Mouse (Mus musculus) heart, embryonic 13.5 days (tissue): Measurements from ENCODE around the gene Ggt5. TPM values are rescaled to one million over a fixed set of nuclear protein-coding genes. Genes with fewer than 3 reads are reported as not detected.
"Not testable (repeated sequence)": the region's sequence is repeated elsewhere in the genome, so short reads cannot be mapped to it uniquely, and the experiment has no call there.

Experiments used
- ATAC-seq: fragments of 200-750 bp; cut with Nextera tagmentation; 2 replicates; pipeline ENCODE4 v1.8.0; 2017; ENCODE audit warnings: moderate TSS enrichment; ENCODE audit not compliant: insufficient number of reproducible peaks, low FRiP score, low TSS enrichment; ENCODE audit errors: extremely low read depth
- H3K27ac ChIP-seq: fragments of 300-500 bp; sonication (generic); replicated peaks from 2 replicates; pipeline ENCODE4 v1.5.1; 2015; ENCODE audit warnings: moderate library complexity, mild to moderate bottlenecking, inconsistent platforms
- H3K27me3 ChIP-seq: fragments of 300-500 bp; sonication (generic); replicated peaks from 2 replicates; pipeline ENCODE4 v1.6.1; 2015; ENCODE audit warnings: mild to moderate bottlenecking, inconsistent platforms
- H3K36me3 ChIP-seq: fragments of 300-500 bp; sonication (generic); 2 replicates; pipeline ENCODE4 v1.6.1; 2015; ENCODE audit warnings: mild to moderate bottlenecking, inconsistent platforms
- H3K4me1 ChIP-seq: fragments of 300-500 bp; sonication (generic); 2 replicates; pipeline ENCODE4 v1.6.1; 2015; ENCODE audit warnings: inconsistent platforms
- H3K4me2 ChIP-seq: fragments of 300-500 bp; sonication (generic); 2 replicates; pipeline ENCODE4 v1.6.1; 2015; ENCODE audit warnings: inconsistent platforms, mild to moderate bottlenecking, moderate library complexity
- H3K4me3 ChIP-seq: fragments of 300-500 bp; sonication (generic); 2 replicates; pipeline ENCODE4 v1.5.1; 2015; ENCODE audit warnings: moderate library complexity, mild to moderate bottlenecking, inconsistent platforms
- H3K9ac ChIP-seq: fragments of 300-500 bp; sonication (generic); 2 replicates; pipeline ENCODE4 v1.6.1; 2015; ENCODE audit warnings: inconsistent platforms, mild to moderate bottlenecking, moderate library complexity
- H3K9me3 ChIP-seq: fragments of 300-500 bp; sonication (generic); 2 replicates; pipeline ENCODE4 v1.6.1; 2016; ENCODE audit warnings: inconsistent platforms
- WGBS: fragments of 180-500 bp; shearing (Covaris S2); methylation state at CpG from one replicate; pipeline ENCODE4 v1.1.7; 2015; ENCODE audit warnings: mixed read lengths; 5-methylcytosine and 5-hydroxymethylcytosine counted together
- polyA plus RNA-seq: library from polyadenylated mRNA; unstranded; fragments of >200 nt; fragmentation: Nextera tagmentation; extraction: Ambion mirVana; gene quantifications from 2 replicates; pipeline ENCODE4 v1.2.1, GENCODE M21; 2015

Gene Ggt5
- polyA plus RNA-seq, 1 experiment from 2014 or later: 7.1 TPM

GRCm38 (mm10) chr10:75559041-75559675 lies 30.0 kb upstream of the Ggt5 start:
- ATAC-seq: no peak
- Histone ChIP-seq H3K9ac (peak overlapping the region; percentile 86), H3K4me2 (peak overlapping the region; percentile 99), H3K36me3 (no peaks in the 10 kb centered on the region), H3K27ac (no peak overlapping the region), H3K27me3 (peaks cover 72% of the 10 kb centered on the region), H3K4me3 (peak overlapping the region; percentile 67), H3K9me3 (no peaks in the 10 kb centered on the region), H3K4me1 (peaks cover 39% of the 10 kb centered on the region)
- 8% methylated on average over 14 of the region's 14 CpGs for WGBS

DNA sequence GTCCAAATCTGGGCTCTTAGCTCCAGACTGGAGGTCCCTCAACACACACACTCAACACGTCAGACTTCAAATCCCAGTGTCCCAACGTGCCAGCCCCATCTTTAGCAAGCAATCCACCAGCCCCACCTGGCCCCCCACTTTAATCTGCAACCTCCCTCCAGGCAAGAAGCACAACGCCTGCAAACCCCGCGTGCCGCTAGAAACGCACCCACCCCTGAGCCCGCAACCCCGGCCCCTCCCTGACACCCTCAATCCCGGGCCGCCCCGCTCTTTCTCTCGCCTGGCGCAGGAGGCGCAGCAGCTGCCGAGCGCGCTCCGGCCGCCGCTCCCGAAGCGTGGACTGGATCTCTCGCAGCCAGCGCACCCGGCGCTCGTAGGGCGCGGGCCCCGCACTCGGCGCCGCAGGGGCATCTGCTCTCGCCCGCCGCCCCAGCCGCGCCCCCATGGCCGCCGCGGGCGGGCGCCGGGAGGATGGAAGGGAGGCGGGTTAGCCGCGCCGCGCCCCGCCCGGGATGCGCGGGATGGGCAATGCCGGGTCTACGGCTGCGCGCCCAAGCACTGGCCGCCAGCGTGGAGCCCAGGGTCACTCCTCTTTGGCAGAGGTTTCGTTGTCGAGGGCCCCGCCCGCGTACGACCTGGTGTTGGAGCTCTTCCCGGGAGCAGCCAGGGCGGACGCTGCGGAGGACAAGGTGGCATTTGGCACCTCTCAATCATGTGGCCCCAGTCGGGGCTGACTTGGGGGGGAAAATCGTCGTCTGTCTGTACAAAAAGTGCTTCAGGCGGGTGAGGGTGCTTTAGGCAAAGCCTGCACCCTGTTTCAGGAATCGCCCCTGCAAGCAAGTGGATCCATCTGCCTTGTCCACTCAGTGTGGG lies 29.2 kb upstream of the Ggt5 start, which contains the start of gene Lrrc75b:
Gene Lrrc75b (minus strand): TSS at position 655 of the 873 bp plus-strand sequence.
- H3K4me2 ChIP-seq: peak within 1 kb of the TSS; percentile 99
- H3K4me1 ChIP-seq: peaks cover 39% of the 10 kb centered on the region
- peaks cover 80% of the 10 kb centered on the region for H3K27me3 ChIP-seq
- under 1% methylated on average over 73 of the region's 75 CpGs for WGBS
- H3K9ac ChIP-seq: peak within 1 kb of the TSS; percentile 86
- H3K9me3 ChIP-seq: no peaks in the 10 kb centered on the region
- peak within 1 kb of the TSS; percentile 67 for H3K4me3 ChIP-seq
- no peak for ATAC-seq
- H3K27ac ChIP-seq: no peak within 1 kb of the TSS
- H3K36me3 ChIP-seq: no peaks in the 10 kb centered on the region

DNA sequence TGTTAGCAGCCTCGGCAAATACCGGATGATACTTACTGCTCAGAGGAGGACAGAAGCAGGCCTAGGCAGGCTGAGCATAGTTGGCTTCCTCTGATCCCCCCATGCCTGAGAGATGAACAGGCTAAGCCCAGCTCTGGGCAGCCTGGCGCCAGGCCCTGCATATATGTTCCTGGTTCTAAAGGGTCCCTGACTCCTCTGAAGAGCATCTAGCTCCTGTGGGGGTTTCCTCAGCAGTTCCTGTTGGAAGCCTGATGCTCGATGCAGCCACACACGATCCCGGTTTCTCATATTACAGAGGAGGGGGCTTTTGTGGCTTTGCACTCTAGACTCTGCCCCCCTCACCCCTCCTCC lies 28.6 kb upstream of the Ggt5 start:
- no peak for ATAC-seq
- Histone ChIP-seq H3K27me3 (peaks cover 80% of the 10 kb centered on the region), H3K4me1 (peaks cover 39% of the 10 kb centered on the region), H3K9ac (peak overlapping the region; percentile 86), H3K4me3 (peak overlapping the region; percentile 67), H3K36me3 (no peaks in the 10 kb centered on the region), H3K27ac (no peak overlapping the region), H3K9me3 (no peaks in the 10 kb centered on the region), H3K4me2 (peak overlapping the region; percentile 99)
- WGBS: 11% methylated on average over 6 of the region's 6 CpGs

- H3K4me1 ChIP-seq: peaks cover 33% of the 10 kb centered on the region
- H3K4me3 ChIP-seq: peak within 1 kb of the TSS; percentile 67
- peak within 1 kb of the TSS; percentile 86 for H3K9ac ChIP-seq
- no peak for ATAC-seq
- H3K27ac ChIP-seq: no peak within 1 kb of the TSS
- H3K36me3 ChIP-seq: no peaks in the 10 kb centered on the region
- peaks cover 80% of the 10 kb centered on the region for H3K27me3 ChIP-seq
- no peaks in the 10 kb centered on the region for H3K9me3 ChIP-seq
- WGBS: 48% methylated on average over 10 of the region's 10 CpGs
- peak within 1 kb of the TSS; percentile 99 for H3K4me2 ChIP-seq
These were observed 28.0 kb upstream of the Ggt5 start, which contains the start of gene Ggt1 for GRCm38 (mm10) chr10:75561071-75561654. Ggt1 (plus strand) TSS chr10:75561604.

DNA sequence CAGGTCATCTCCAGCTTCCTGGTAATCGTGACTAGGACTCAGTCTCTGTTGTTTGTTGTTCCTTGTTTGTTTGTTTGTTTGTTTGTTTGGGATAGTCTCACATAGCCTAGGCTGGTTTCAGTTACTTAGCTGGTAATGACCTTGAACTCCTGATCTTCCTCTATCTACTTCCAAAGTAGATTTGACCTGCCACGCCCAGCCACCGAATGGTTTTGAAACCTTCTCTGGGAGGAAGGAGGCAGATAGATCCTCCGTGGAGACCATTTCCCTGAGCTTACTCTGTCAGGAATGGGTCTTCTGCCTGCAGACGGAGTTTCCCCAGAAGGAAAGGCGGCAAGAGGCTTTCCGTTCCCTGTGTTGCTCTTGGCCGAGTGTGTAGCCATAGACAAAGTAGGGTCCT lies 26.5 kb upstream of the Ggt5 start:
- Histone ChIP-seq H3K9ac (no peak overlapping the region), H3K36me3 (no peaks in the 10 kb centered on the region), H3K4me1 (peaks cover 25% of the 10 kb centered on the region), H3K4me3 (no peak overlapping the region), H3K27me3 (peaks cover 74% of the 10 kb centered on the region), H3K9me3 (no peaks in the 10 kb centered on the region), H3K4me2 (no peak overlapping the region), H3K27ac (no peak overlapping the region)
- WGBS: 79% methylated on average over 8 of the region's 8 CpGs
- ATAC-seq: no peak

DNA sequence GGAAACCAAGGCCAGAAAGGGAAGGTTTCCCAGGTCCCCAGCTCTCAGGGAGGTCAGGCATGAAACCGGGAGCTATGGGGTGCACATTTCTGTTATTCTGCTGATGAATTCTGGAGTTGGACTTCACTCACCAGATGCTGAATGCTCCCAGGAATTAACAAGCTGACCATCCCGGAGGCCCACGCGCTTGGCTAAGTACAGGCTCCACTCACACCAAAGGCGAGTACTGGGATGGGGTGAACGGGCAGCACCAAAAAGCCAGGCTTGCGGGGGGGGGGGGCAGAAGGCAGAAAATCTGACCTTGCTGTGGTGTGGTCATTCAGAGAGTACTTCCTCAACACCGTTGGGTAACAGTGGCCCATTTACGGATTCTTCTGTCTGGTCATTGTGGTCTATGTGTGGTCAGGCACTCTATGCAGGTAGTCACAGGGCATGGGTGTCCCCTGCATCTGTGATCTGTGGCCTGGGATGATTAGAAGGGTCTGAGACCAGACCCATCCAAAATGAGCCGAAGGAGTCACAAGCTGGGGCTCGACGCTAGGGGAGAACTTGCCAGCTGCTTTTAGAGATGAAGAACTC lies 24.4 kb upstream of the Ggt5 start:
- WGBS: 80% methylated on average over 12 of the region's 12 CpGs
- ATAC-seq: no peak
- no peak overlapping the region for H3K27ac ChIP-seq
- no peaks in the 10 kb centered on the region for H3K36me3 ChIP-seq
- no peaks in the 10 kb centered on the region for H3K9me3 ChIP-seq
- no peak overlapping the region for H3K9ac ChIP-seq
- peaks cover 19% of the 10 kb centered on the region for H3K4me1 ChIP-seq
- peaks cover 62% of the 10 kb centered on the region for H3K27me3 ChIP-seq
- H3K4me3 ChIP-seq: no peak overlapping the region
- H3K4me2 ChIP-seq: no peak overlapping the region

GRCm38 (mm10) chr10:75565436-75565835 lies 23.7 kb upstream of the Ggt5 start:
- Histone ChIP-seq H3K4me1 (peaks cover 12% of the 10 kb centered on the region), H3K4me2 (no peak overlapping the region), H3K9ac (no peak overlapping the region), H3K36me3 (no peaks in the 10 kb centered on the region), H3K9me3 (no peaks in the 10 kb centered on the region), H3K27me3 (peaks cover 56% of the 10 kb centered on the region), H3K4me3 (no peak overlapping the region), H3K27ac (no peak overlapping the region)
- ATAC-seq: no peak
- 56% methylated on average over 6 of the region's 6 CpGs for WGBS

DNA sequence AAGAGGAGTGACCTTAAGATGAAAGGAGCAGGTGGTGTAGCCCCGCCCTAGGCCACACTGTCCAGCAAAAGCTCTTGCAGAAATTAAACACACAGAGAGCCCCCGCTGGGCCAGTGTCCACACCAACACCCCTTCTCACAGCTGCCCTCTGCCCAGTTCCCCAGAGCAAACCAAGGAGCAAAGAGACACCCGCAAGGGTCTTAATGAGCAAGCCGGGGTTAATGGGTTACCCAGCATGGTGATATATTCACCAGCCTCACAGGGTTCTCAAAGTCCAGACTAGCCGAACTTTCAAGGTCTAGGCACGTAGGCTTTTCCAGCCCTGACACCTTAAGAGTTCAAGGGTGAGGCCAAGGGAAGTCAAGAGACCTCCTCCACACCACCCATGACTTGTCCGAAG lies 23.2 kb upstream of the Ggt5 start:
- no peak for ATAC-seq
- no peak overlapping the region for H3K4me2 ChIP-seq
- H3K27me3 ChIP-seq: peaks cover 51% of the 10 kb centered on the region
- peaks cover 10% of the 10 kb centered on the region for H3K4me1 ChIP-seq
- H3K9me3 ChIP-seq: no peaks in the 10 kb centered on the region
- H3K36me3 ChIP-seq: no peaks in the 10 kb centered on the region
- H3K9ac ChIP-seq: no peak overlapping the region
- no peak overlapping the region for H3K4me3 ChIP-seq
- no peak overlapping the region for H3K27ac ChIP-seq
- 77% methylated on average over 7 of the region's 7 CpGs for WGBS

- WGBS: 73% methylated on average over 5 of the region's 5 CpGs
These were observed 22.8 kb upstream of the Ggt5 start for GRCm38 (mm10) chr10:75566321-75566720.

DNA sequence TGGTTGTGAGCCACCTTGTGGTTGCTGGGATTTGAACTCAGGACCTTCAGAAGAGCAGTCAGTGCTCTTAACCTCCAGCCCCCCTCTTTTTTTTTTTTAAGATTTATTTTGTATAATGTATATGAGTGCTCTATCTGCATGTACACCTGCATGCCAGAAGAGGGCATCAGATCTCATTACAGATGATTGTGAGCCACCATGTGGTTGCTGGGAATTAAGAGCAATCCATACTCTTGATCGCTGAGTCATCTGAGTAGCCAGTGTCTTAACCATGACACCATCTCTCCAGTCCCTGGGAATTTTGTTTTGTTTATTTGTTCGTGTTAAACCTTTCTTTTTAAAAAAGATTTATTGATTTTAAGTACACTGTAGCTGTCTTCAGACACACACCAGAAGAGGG lies 22.4 kb upstream of the Ggt5 start:
- H3K4me3 ChIP-seq, ATAC-seq, H3K9me3 ChIP-seq, H3K27ac ChIP-seq, H3K9ac ChIP-seq, H3K4me1 ChIP-seq, H3K4me2 ChIP-seq, H3K36me3 ChIP-seq: not testable (repeated sequence)
- WGBS: 71% methylated on average over 2 of the region's 2 CpGs
- peaks cover 43% of the 10 kb centered on the region for H3K27me3 ChIP-seq

More at GRCm38 (mm10) chr10:75566321-75566720, 22.8 kb upstream of the Ggt5 start:
- peaks cover 47% of the 10 kb centered on the region for H3K27me3 ChIP-seq
- peaks cover 10% of the 10 kb centered on the region for H3K4me1 ChIP-seq
- no peak overlapping the region for H3K4me2 ChIP-seq
- no peak overlapping the region for H3K9ac ChIP-seq
- H3K36me3 ChIP-seq: no peaks in the 10 kb centered on the region
- no peak overlapping the region for H3K4me3 ChIP-seq
- H3K9me3 ChIP-seq: no peaks in the 10 kb centered on the region
- no peak overlapping the region for H3K27ac ChIP-seq
- ATAC-seq: no peak

- Histone ChIP-seq H3K9me3 (no peaks in the 10 kb centered on the region), H3K4me3 (no peak overlapping the region), H3K4me1 (peaks cover 10% of the 10 kb centered on the region), H3K27me3 (peaks cover 42% of the 10 kb centered on the region), H3K36me3 (no peaks in the 10 kb centered on the region), H3K27ac (no peak overlapping the region), H3K4me2 (peak overlapping the region; percentile 33), H3K9ac (no peak overlapping the region)
- 17% methylated on average over 5 of the region's 5 CpGs for WGBS
- ATAC-seq: no peak
These were observed 21.1 kb upstream of the Ggt5 start for GRCm38 (mm10) chr10:75568029-75568428.
